Mouse (Mus musculus) hindbrain, postnatal 0 days (tissue): Measurements from ENCODE around the gene Srgn. TPM values are rescaled to one million over a fixed set of nuclear protein-coding genes. Genes with fewer than 3 reads are reported as not detected.

Experiments used
- ATAC-seq: fragments of 200-750 bp; cut with Nextera tagmentation; 2 replicates; pipeline ENCODE4 v1.8.0; 2017; ENCODE audit warnings: mild to moderate bottlenecking, moderate TSS enrichment, moderate library complexity
- DNase-seq: peaks from one replicate; pipeline ENCODE4 v3.0.0-alpha.2; 2015; ENCODE audit warnings: low spot score
- H3K27ac ChIP-seq: fragments of 300-500 bp; sonication (generic); 2 replicates; pipeline ENCODE4 v1.5.1; 2014; ENCODE audit warnings: mild to moderate bottlenecking
- H3K27me3 ChIP-seq: fragments of 300-500 bp; sonication (generic); 2 replicates; pipeline ENCODE4 v1.6.1; 2014; ENCODE audit warnings: low read length, mixed read lengths; ENCODE audit not compliant: insufficient read depth
- H3K36me3 ChIP-seq: fragments of 300-500 bp; sonication (generic); 2 replicates; pipeline ENCODE4 v1.6.1; 2014; ENCODE audit warnings: low read length, mixed read lengths; ENCODE audit not compliant: insufficient read depth
- H3K4me1 ChIP-seq: fragments of 300-500 bp; sonication (generic); 2 replicates; pipeline ENCODE4 v1.6.1; 2014; ENCODE audit warnings: antibody characterized with exemption, low read length, mixed read lengths; ENCODE audit not compliant: insufficient read depth
- H3K4me2 ChIP-seq: fragments of 300-500 bp; sonication (generic); 2 replicates; pipeline ENCODE4 v1.6.1; 2014; ENCODE audit warnings: low read depth, mild to moderate bottlenecking, low read length, moderate library complexity, mixed read lengths
- H3K4me3 ChIP-seq: fragments of 300-500 bp; sonication (generic); 2 replicates; pipeline ENCODE4 v1.5.1; 2014; ENCODE audit warnings: low read length
- H3K9ac ChIP-seq: fragments of 300-500 bp; sonication (generic); replicated peaks from 2 replicates; pipeline ENCODE4 v1.6.1; 2014; ENCODE audit warnings: mild to moderate bottlenecking, low read length, moderate library complexity, mixed read lengths
- H3K9me3 ChIP-seq: fragments of 300-500 bp; sonication (generic); 2 replicates; pipeline ENCODE4 v1.6.1; 2016; ENCODE audit warnings: low read length, mixed read lengths
- CTCF ChIP-seq: IDR thresholded peaks from 2 replicates; pipeline ENCODE4 v1.5.1; 2016; ENCODE audit warnings: antibody characterized with exemption, control low read depth, low read depth
- WGBS: fragments of 180-500 bp; shearing (Covaris S2); extraction: QIAGEN DNeasy Blood & Tissue Kit; methylation state at CpG from one replicate; pipeline ENCODE4 v1.1.7; 2014; 5-methylcytosine and 5-hydroxymethylcytosine counted together
- polyA plus RNA-seq: library from polyadenylated mRNA; unstranded; fragments of >200 nt; fragmentation: Nextera tagmentation; extraction: Ambion mirVana; gene quantifications from 2 replicates; pipeline ENCODE4 v1.2.1, GENCODE M21; 2015
- total RNA-seq: library from RNA; depleted of rRNA; stranded (reverse); fragments of >200 nt; gene quantifications from 2 replicates; pipeline ENCODE4 v1.2.3, GENCODE M21; 2014

Gene Srgn
- total and polyA plus RNA-seq, 2 experiments from 2014 or later = 6.5 to 20.8 TPM

DNA sequence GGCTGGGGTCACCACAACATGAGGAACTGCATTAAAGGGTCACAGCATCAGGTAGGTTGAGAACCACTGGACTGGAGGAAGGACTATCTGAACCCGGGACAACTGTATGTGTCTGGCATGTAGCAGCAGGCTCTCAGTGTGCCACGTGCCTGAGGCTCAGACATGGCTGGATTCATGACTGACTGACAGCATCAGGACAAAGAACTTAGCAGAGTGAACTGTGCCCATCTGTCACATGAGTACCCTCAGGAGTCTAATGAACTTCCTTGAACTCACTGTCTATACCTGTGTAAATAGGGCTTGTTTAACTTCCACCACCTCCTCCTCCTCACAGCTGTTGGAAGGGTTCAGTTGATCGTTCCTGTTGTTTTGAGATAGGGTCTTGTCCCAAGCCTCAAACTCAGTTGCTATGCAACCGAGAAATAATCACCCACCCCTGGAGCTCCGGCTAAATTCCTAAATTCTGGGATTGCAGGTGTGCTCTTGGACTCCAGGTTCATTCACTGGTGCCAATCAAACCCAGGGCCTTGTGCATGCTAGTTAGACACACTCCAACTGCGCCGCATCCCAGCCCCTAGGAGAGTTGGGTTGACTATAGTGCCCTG lies 4.8 kb downstream of the Srgn start:
- Histone ChIP-seq H3K27me3 (no peaks in the 10 kb centered on the region), H3K9ac (no peak overlapping the region), H3K4me2 (no peak overlapping the region), H3K27ac (no peak overlapping the region), H3K4me1 (no peaks in the 10 kb centered on the region), H3K4me3 (no peak overlapping the region), H3K9me3 (no peaks in the 10 kb centered on the region), H3K36me3 (no peaks in the 10 kb centered on the region)
- 67% methylated on average over 7 of the region's 7 CpGs for WGBS
- DNase-seq = no peak
- no peak for ATAC-seq
- TF ChIP-seq CTCF = no peak

DNA sequence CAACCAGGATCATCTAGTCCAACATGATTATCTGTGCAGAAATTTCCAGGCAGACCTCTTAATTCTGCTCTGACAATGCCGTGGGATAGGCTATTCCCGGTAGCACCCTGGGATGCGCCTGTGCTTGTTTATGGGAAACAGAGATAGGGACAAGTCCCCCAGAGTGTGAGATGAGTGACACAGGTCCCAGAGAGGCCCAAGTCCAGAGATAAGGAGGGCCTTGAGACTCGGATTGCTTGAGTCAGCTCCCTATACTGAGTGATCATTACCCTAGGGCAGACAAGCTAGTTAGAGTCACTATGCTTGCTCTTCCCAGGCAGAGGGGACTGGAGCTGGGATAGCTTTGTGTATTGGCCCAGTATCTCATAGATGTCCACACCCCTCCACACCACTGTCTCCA lies 5.5 kb downstream of the Srgn start:
- ATAC-seq (no peak), DNase-seq (no peak)
- H3K4me1 ChIP-seq = no peaks in the 10 kb centered on the region
- WGBS = 82% methylated on average over 4 of the region's 4 CpGs
- H3K27ac ChIP-seq = no peak overlapping the region
- no peak overlapping the region for H3K4me2 ChIP-seq
- no peaks in the 10 kb centered on the region for H3K9me3 ChIP-seq
- no peak overlapping the region for H3K9ac ChIP-seq
- no peak overlapping the region for H3K4me3 ChIP-seq
- no peaks in the 10 kb centered on the region for H3K36me3 ChIP-seq
- no peaks in the 10 kb centered on the region for H3K27me3 ChIP-seq
- no peak for TF ChIP-seq CTCF

DNA sequence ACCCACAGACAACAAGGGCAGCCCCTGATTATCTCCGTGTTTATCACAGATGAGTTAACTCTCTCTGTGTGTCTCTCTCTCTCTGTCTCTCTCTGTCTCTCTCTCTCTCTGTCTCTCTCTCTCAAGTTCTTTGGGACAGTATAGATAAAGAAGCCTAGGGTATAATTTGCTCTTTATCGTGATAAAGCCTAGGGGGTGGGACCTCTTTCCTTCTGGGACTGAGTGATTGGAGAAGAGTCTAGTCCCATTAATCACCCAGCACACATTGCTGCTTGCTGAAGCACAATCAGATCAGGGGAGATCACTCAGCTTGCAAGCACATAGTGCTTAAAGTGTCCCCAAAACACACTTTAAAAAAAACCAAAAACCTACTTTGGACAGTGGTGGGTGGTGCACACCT lies 6.3 kb downstream of the Srgn start:
- H3K36me3 ChIP-seq = no peaks in the 10 kb centered on the region
- no peak for ATAC-seq

DNA sequence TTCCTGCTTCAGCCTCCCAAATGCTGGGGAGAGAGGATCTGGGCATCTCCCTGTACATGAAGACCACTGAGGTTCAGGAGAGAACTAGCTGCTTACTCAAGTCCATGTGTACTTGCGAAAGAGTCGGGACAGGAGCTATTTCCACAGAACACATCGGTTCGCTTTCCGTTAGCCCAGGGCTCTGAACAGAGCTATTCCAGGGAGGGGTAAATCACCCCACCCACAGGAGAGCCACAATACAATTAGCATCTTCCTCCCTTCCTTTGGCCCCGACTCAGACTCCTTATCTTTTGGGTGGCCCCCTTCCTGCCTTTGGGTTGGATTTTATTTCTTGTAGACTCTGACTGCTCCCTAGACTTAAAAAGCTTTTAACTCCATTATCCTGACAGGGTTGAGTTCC lies 9.7 kb downstream of the Srgn start:
- DNase-seq (no peak), ATAC-seq (no peak)
- 82% methylated on average over 6 of the region's 6 CpGs for WGBS
- TF ChIP-seq CTCF = no peak
- H3K27ac ChIP-seq = no peak overlapping the region
- H3K27me3 ChIP-seq = no peaks in the 10 kb centered on the region
- H3K9me3 ChIP-seq = no peaks in the 10 kb centered on the region
- H3K4me2 ChIP-seq = no peak overlapping the region
- H3K4me3 ChIP-seq = no peak overlapping the region
- H3K36me3 ChIP-seq = no peaks in the 10 kb centered on the region
- no peak overlapping the region for H3K9ac ChIP-seq
- H3K4me1 ChIP-seq = no peaks in the 10 kb centered on the region

More for the DNA sequence above, 6.3 kb downstream of the Srgn start:
- Histone ChIP-seq H3K4me3 (no peak overlapping the region), H3K9me3 (no peaks in the 10 kb centered on the region), H3K4me2 (no peak overlapping the region), H3K9ac (no peak overlapping the region), H3K4me1 (no peaks in the 10 kb centered on the region), H3K27me3 (no peaks in the 10 kb centered on the region), H3K27ac (no peak overlapping the region)
- 74% methylated on average over 2 of the region's 2 CpGs for WGBS
- DNase-seq = no peak
- TF ChIP-seq CTCF = no peak

DNA sequence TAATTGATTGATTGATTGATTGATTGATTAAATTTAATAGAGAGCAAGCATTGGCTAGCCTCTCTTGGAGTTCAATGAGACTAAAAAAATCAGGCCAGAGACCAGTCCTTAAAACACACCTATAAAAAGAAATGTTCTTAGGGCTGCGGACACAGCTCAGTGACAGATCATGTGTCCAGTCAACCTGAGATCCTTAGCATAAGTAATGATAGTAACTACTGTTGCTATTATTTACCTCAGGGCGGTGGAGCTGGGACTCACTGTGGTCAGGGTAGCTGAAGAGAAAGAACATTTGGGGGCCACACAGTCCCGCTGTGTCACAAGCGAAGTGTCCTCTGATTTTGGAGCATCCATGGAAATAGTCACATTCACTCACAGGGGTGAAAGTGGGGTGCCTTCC lies 14.4 kb downstream of the Srgn start:
- no peaks in the 10 kb centered on the region for H3K27me3 ChIP-seq
- no peak overlapping the region for H3K27ac ChIP-seq
- no peak for TF ChIP-seq CTCF
- 91% methylated on average over 4 of the region's 4 CpGs for WGBS
- no peak overlapping the region for H3K4me3 ChIP-seq
- H3K4me1 ChIP-seq = no peaks in the 10 kb centered on the region
- ATAC-seq (no peak), DNase-seq (no peak)
- no peaks in the 10 kb centered on the region for H3K36me3 ChIP-seq
- no peak overlapping the region for H3K9ac ChIP-seq
- no peak overlapping the region for H3K4me2 ChIP-seq
- H3K9me3 ChIP-seq = no peaks in the 10 kb centered on the region

DNA sequence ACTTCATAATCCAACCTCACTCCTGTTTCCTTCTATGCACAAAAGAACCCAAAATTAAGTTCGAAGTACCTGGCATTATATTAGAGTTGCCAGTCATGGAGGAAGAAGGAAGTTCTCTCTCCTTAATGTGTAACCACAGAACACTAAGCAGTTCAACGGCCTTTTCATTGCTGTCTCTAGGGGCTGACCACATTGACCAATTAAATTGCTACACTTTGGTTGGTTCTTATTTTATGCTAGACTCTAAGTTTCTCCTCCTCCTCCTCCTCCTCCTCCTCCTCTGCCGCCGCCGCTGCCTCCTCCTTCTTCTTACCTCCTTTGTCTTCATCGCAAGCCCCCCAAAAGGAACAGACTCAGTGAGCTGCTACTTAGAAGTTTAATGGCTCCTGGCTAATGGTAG lies 15.7 kb downstream of the Srgn start:
- H3K27ac ChIP-seq = no peak overlapping the region
- H3K27me3 ChIP-seq = no peaks in the 10 kb centered on the region; the same call in 1 of the 2 replicates
- no peak overlapping the region for H3K4me2 ChIP-seq
- H3K9ac ChIP-seq = no peak overlapping the region
- no peaks in the 10 kb centered on the region for H3K9me3 ChIP-seq
- ATAC-seq = no peak
- no peaks in the 10 kb centered on the region for H3K4me1 ChIP-seq
- WGBS = 82% methylated on average over 6 of the region's 6 CpGs
- no peaks in the 10 kb centered on the region for H3K36me3 ChIP-seq
- TF ChIP-seq CTCF = no peak
- no peak overlapping the region for H3K4me3 ChIP-seq
- DNase-seq = no peak

DNA sequence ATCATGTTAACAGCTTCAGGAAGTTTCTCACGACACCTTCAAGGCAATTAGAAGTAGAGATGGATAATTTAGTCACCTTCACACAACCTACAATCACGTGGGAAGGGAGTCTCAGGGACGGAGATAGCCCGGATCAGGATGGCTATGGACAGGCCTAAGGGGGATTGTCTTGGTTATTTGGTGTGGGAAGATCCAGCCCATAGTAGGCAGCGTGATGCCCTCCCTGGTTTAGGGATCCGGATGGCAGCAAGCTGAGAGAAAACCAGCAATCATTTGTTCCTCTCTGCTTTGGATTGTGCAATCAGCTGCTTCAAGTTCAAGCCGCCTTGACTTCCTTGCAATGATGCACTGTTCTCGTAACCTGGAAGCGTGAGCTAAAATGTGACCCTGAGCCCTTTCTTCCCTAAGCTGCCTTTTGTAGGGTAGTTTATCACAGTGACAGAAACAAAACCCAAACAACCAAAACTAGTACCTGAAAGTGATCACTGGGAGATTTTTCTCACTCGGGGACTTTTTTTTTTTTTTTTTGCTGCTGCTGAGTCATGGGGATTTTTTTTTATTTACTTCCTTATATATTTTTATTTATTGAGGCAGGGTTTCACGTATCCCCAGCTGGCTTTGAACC lies 18.1 kb downstream of the Srgn start:
- ATAC-seq (no peak), DNase-seq (no peak)
- H3K27ac ChIP-seq = 0 out of 2 replicates have a peak overlapping the region, but pooled peaks have one; percentile 3
- no peak overlapping the region for H3K9ac ChIP-seq
- H3K36me3 ChIP-seq = no peaks in the 10 kb centered on the region
- H3K27me3 ChIP-seq = no peaks in the 10 kb centered on the region; the same call in 1 of the 2 replicates
- WGBS = 75% methylated on average over 11 of the region's 11 CpGs
- TF ChIP-seq CTCF = no peak
- no peaks in the 10 kb centered on the region for H3K9me3 ChIP-seq
- no peaks in the 10 kb centered on the region for H3K4me1 ChIP-seq
- peak overlapping the region; percentile 62; the same call in 1 of the 2 replicates for H3K4me2 ChIP-seq
- H3K4me3 ChIP-seq = no peak overlapping the region
